Mouse (Mus musculus): Measurements from ENCODE around the gene Umodl1. TPM values are rescaled to one million over a fixed set of nuclear protein-coding genes. Genes with fewer than 3 reads are reported as not detected.

The Umodl1 gene
- total and polyA plus RNA-seq, 3 experiments: not detected

DNA sequence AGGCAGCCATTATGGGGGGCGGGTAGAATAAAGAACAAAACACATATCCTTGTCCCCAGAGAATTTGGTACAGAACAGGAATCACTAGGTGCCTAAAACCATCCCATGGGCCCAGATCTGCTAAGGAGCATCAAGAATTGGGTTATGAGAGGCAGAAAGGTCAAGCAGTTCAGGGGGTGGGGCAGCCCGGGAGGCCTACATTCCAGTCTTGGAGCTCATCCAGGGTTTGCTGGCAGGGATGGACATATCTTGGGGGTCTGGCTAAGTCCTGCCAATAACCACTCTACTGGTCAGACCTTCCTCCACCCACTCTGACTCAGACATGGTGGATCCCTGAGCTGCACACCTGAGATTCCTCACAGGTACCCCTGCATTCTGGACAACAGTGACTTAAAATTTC, 65.6 kb downstream of the Umodl1 start:
- no peaks in the 10 kb centered on the region for H3K27me3 ChIP-seq (ENCODE audit: control insufficient read depth in 1 of 2, insufficient read depth in 2 of 2, low read length in 2 of 2)
- no peaks in the 10 kb centered on the region for H3K36me3 ChIP-seq (ENCODE audit: control insufficient read depth in 1 of 2, insufficient read depth in 2 of 2, low read length in 2 of 2)
- no peak for TF ChIP-seq NRF1 (IDR thresholded peaks at IDR 0.05; ENCODE audit: insufficient read depth, low read depth, low read length, poor library complexity, severe bottlenecking)
- TF ChIP-seq KAT2A (conservative IDR thresholded peaks at IDR 0.05; ENCODE audit: low read depth, low read length): no peak
- no peak for TF ChIP-seq ZC3H11A (IDR thresholded peaks at IDR 0.05; ENCODE audit: low read depth, low read length)
- no peak for TF ChIP-seq EP300 (IDR thresholded peaks at IDR 0.05; ENCODE audit: low read depth in 1 of 2, low read length in 2 of 2)
- H3K9me3 ChIP-seq (replicated peaks; ENCODE audit: insufficient read depth, low read length): no peaks in the 10 kb centered on the region
- H3K9ac ChIP-seq (ENCODE audit: control insufficient read depth, low read depth, low read length, poor library complexity, severe bottlenecking): no peak overlapping the region
- H3K79me2 ChIP-seq (ENCODE audit: control insufficient read depth, insufficient read depth, low read length, poor library complexity): no peaks in the 10 kb centered on the region
- H3K4me1 ChIP-seq (ENCODE audit: control insufficient read depth in 1 of 2, insufficient read depth in 2 of 2, low read length in 2 of 2): peaks cover 0 to 6% of the 10 kb centered on the region in 2 experiments; a peak in 2 of 4 replicates
- H3K4me3 ChIP-seq (ENCODE audit: control insufficient read depth in 1 of 2, insufficient read depth in 1 of 2, low read depth in 2 of 2, low read length in 2 of 2): no peak overlapping the region
- no peak for DNase-seq (ENCODE audit: low read depth, low spot score)
- H3K27ac ChIP-seq (ENCODE audit: control insufficient read depth, low read depth, low read length): no peak overlapping the region

DNA sequence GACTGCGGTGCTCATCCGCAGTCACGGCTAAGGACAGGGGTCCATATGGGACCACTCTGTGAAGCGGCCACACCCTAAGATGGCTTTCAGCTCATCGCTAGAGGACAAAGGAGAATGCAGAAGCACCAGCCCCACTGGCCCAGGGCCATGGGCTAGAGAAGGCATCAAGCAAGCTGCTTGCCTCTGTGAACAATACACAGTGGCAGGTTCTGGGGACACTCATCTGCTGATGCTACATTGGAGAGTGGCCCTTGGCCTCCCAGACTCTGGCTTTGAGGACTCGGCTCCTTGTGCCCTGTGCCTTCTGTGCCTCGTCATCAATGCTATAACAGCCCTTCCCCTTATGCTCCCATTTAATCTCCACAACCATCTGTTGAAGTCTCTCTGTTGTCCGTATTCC, 66.8 kb downstream of the Umodl1 start:
- H3K9me3 ChIP-seq (replicated peaks; ENCODE audit: insufficient read depth, low read length): no peaks in the 10 kb centered on the region
- H3K79me2 ChIP-seq (ENCODE audit: control insufficient read depth, insufficient read depth, low read length, poor library complexity): no peaks in the 10 kb centered on the region
- H3K9ac ChIP-seq (ENCODE audit: control insufficient read depth, low read depth, low read length, poor library complexity, severe bottlenecking): no peak overlapping the region
- no peak overlapping the region for H3K4me3 ChIP-seq (ENCODE audit: control insufficient read depth in 1 of 2, insufficient read depth in 1 of 2, low read depth in 2 of 2, low read length in 2 of 2)
- peaks cover 0 to 6% of the 10 kb centered on the region in 2 experiments; a peak in 2 of 4 replicates for H3K4me1 ChIP-seq (ENCODE audit: control insufficient read depth in 1 of 2, insufficient read depth in 2 of 2, low read length in 2 of 2)
- DNase-seq (ENCODE audit: low read depth, low spot score): no peak
- no peaks in the 10 kb centered on the region for H3K36me3 ChIP-seq (ENCODE audit: control insufficient read depth in 1 of 2, insufficient read depth in 2 of 2, low read length in 2 of 2)
- TF ChIP-seq TAL1 (IDR thresholded peaks at IDR 0.05; ENCODE audit: low read length): no peak
- TF ChIP-seq USF2 (IDR thresholded peaks at IDR 0.05; ENCODE audit: borderline replicate concordance in 1 of 2, insufficient read depth in 1 of 2, low read depth in 1 of 2, low read length in 2 of 2): no peak
- no peak for TF ChIP-seq GABPA (IDR thresholded peaks at IDR 0.05; ENCODE audit: low read depth, low read length)
- TF ChIP-seq ELF1 (IDR thresholded peaks at IDR 0.05; ENCODE audit: low read depth, low read length): no peak
- no peak for TF ChIP-seq USF1 (IDR thresholded peaks at IDR 0.05; ENCODE audit: low read depth, low read length)
- no peak for TF ChIP-seq MYB (IDR thresholded peaks at IDR 0.05; ENCODE audit: low read depth, low read length)
- TF ChIP-seq POLR2A (IDR thresholded peaks at IDR 0.05; ENCODE audit: control insufficient read depth in 1 of 2, insufficient read depth in 1 of 2, low read depth in 1 of 2, low read length in 2 of 2, poor library complexity in 1 of 2): no peak
- no peak for TF ChIP-seq UBTF (IDR thresholded peaks at IDR 0.05; ENCODE audit: borderline replicate concordance, insufficient read depth, low read depth, low read length)
- TF ChIP-seq JUND (IDR thresholded peaks at IDR 0.05; ENCODE audit: low read depth, low read length): no peak
- no peak for TF ChIP-seq TBP (IDR thresholded peaks at IDR 0.05; ENCODE audit: low read depth, low read length)
- TF ChIP-seq RCOR1 (IDR thresholded peaks at IDR 0.05; ENCODE audit: low read depth, low read length): no peak
- TF ChIP-seq ZMIZ1 (IDR thresholded peaks at IDR 0.05; ENCODE audit: low read depth, low read length): no peak
- TF ChIP-seq CHD2 (IDR thresholded peaks at IDR 0.05; ENCODE audit: low read length): no peak
- TF ChIP-seq ZKSCAN1 (IDR thresholded peaks at IDR 0.05; ENCODE audit: low read depth, low read length): no peak
- H3K27ac ChIP-seq (ENCODE audit: control insufficient read depth, low read depth, low read length): no peak overlapping the region
- H3K27me3 ChIP-seq (ENCODE audit: control insufficient read depth in 1 of 2, insufficient read depth in 2 of 2, low read length in 2 of 2): no peaks in the 10 kb centered on the region

All from MEL (cell line).